Comparison of ENCODE assay signal across 8 mouse cellular contexts in genomic region chr14:55592226-55592625, GRCm38 (mm10). TPM values are rescaled to one million over a fixed set of nuclear protein-coding genes. Genes with fewer than 3 reads are reported as not detected.
DNase-seq lines count a peak whose midpoint lies in the region; ATAC-seq and TF ChIP-seq lines count a peak whose summit lies in the region.

No protein-coding gene starts in this region.

- 2% methylated on average over 16 of the region's 16 CpGs for WGBS in cerebellum, adult 2 months
- WGBS in forebrain, embryonic 11.5 days, result 5% methylated on average over 16 of the region's 16 CpGs
- whole genome bisulfite sequencing in limb, embryonic 11.5 days, result 5% methylated on average over 16 of the region's 16 CpGs
- WGBS in stomach, embryonic 14.5 days, result 5% methylated on average over 16 of the region's 16 CpGs

- peak overlapping the region; percentile 92 for H3ac ChIP-seq in C2C12 (ENCODE audit: control insufficient read depth, insufficient read length, low read depth)

- peak overlapping the region; percentile 82 for H3K9ac ChIP-seq in forebrain, embryonic 11.5 days (ENCODE audit: low read length)
- peak overlapping the region; percentile 84 for H3K9ac ChIP-seq in limb, embryonic 11.5 days (ENCODE audit: low read length)
- H3K9ac ChIP-seq in stomach, embryonic 14.5 days (replicated peaks; ENCODE audit: low read depth, low read length), result peak overlapping the region; percentile 78

- H3K9me3 ChIP-seq in forebrain, embryonic 11.5 days (ENCODE audit: control insufficient read depth, low read length), result no peaks in the 10 kb centered on the region
- H3K9me3 ChIP-seq in limb, embryonic 11.5 days (ENCODE audit: control insufficient read depth, low read length), result no peaks in the 10 kb centered on the region
- H3K9me3 ChIP-seq in stomach, embryonic 14.5 days (ENCODE audit: control insufficient read depth, low read depth, low read length), result no peaks in the 10 kb centered on the region

- peaks cover 23% of the 10 kb centered on the region for H3K79me3 ChIP-seq in C2C12 (ENCODE audit: low read depth)

- DNase-seq in cerebellum, adult 2 months, result peak; percentile 37 to 42
- no peak for DNase-seq in cerebellum, postnatal 4 days (ENCODE audit: low spot score in 2 of 2)
- DNase-seq in forebrain, embryonic 11.5 days (ENCODE audit: low spot score), result no peak
- no peak for DNase-seq in limb, embryonic 11.5 days (ENCODE audit: low spot score)
- DNase-seq in gastrocnemius, adult 18-20 months (ENCODE audit: low spot score), result no peak
- DNase-seq in gastrocnemius, postnatal 25 days, result no peak

- H3K79me2 ChIP-seq in C2C12 (ENCODE audit: control insufficient read depth, insufficient read depth), result peaks cover 44% of the 10 kb centered on the region

- peak overlapping the region; percentile 97 for H3K4me2 ChIP-seq in forebrain, embryonic 11.5 days (ENCODE audit: low read depth, low read length, severe bottlenecking)
- peak overlapping the region; percentile 92 for H3K4me2 ChIP-seq in limb, embryonic 11.5 days (ENCODE audit: low read depth, severe bottlenecking)
- peak overlapping the region; percentile 96 for H3K4me2 ChIP-seq in stomach, embryonic 14.5 days (replicated peaks; ENCODE audit: low read depth, low read length)

- no peak for ATAC-seq in forebrain, embryonic 11.5 days (replicated peaks; ENCODE audit: low FRiP score)
- ATAC-seq in limb, embryonic 11.5 days (ENCODE audit: insufficient number of reproducible peaks, low FRiP score, low TSS enrichment, low read depth), result no peak
- no peak for ATAC-seq in stomach, embryonic 14.5 days (ENCODE audit: insufficient number of reproducible peaks, insufficient read depth, low FRiP score, low read depth)

- H3K4me3 ChIP-seq in cerebellum, adult 2 months (replicated peaks; ENCODE audit: insufficient read depth, low read depth, low read length), result peak overlapping the region; percentile 89
- peak overlapping the region; percentile 89 for H3K4me3 ChIP-seq in C2C12 (ENCODE audit: insufficient read depth, poor library complexity, severe bottlenecking)
- peak overlapping the region; percentile 88 for H3K4me3 ChIP-seq in forebrain, embryonic 11.5 days (ENCODE audit: low read depth, low read length)
- H3K4me3 ChIP-seq in limb, embryonic 11.5 days (ENCODE audit: low read depth, low read length), result peak overlapping the region; percentile 97
- H3K4me3 ChIP-seq in stomach, embryonic 14.5 days (ENCODE audit: low read depth, low read length), result peak overlapping the region; percentile 86

- H3K4me1 ChIP-seq in cerebellum, adult 2 months (ENCODE audit: control insufficient read depth, insufficient read depth, low read length), result no peaks in the 10 kb centered on the region
- H3K4me1 ChIP-seq in forebrain, embryonic 11.5 days (replicated peaks; ENCODE audit: control insufficient read depth, insufficient read depth, low read length), result peaks cover 14% of the 10 kb centered on the region; the same call in 1 of the 2 replicates
- H3K4me1 ChIP-seq in limb, embryonic 11.5 days (ENCODE audit: control insufficient read depth, insufficient read depth, low read length), result peaks cover 6% of the 10 kb centered on the region; the same call in 1 of the 2 replicates
- peaks cover 18% of the 10 kb centered on the region for H3K4me1 ChIP-seq in stomach, embryonic 14.5 days (ENCODE audit: control insufficient read depth, insufficient read depth, low read length)

- peaks cover 42% of the 10 kb centered on the region for H3K36me3 ChIP-seq in C2C12 (ENCODE audit: control insufficient read depth, insufficient read depth)
- H3K36me3 ChIP-seq in forebrain, embryonic 11.5 days (ENCODE audit: control insufficient read depth, insufficient read depth, low read length), result peaks cover 5% of the 10 kb centered on the region
- peaks cover 10% of the 10 kb centered on the region; the same call in 1 of the 2 replicates for H3K36me3 ChIP-seq in limb, embryonic 11.5 days (ENCODE audit: control insufficient read depth, insufficient read depth, low read length)
- H3K36me3 ChIP-seq in stomach, embryonic 14.5 days (ENCODE audit: control insufficient read depth, insufficient read depth, low read length), result peaks cover 31% of the 10 kb centered on the region

- no peaks in the 10 kb centered on the region for H3K27me3 ChIP-seq in cerebellum, adult 2 months (ENCODE audit: control insufficient read depth, insufficient read depth, low read length)
- H3K27me3 ChIP-seq in C2C12 (ENCODE audit: control insufficient read depth, insufficient read depth, insufficient read length), result no peaks in the 10 kb centered on the region
- no peaks in the 10 kb centered on the region for H3K27me3 ChIP-seq in forebrain, embryonic 11.5 days (ENCODE audit: control insufficient read depth, insufficient read depth, low read length)
- H3K27me3 ChIP-seq in limb, embryonic 11.5 days (ENCODE audit: control insufficient read depth, insufficient read depth, low read length), result no peaks in the 10 kb centered on the region
- H3K27me3 ChIP-seq in stomach, embryonic 14.5 days (ENCODE audit: control insufficient read depth, insufficient read depth, low read length), result no peaks in the 10 kb centered on the region

- no peak overlapping the region for H3K27ac ChIP-seq in cerebellum, adult 2 months (ENCODE audit: insufficient read depth, low read length)
- no peak overlapping the region for H3K27ac ChIP-seq in forebrain, embryonic 11.5 days (ENCODE audit: low read depth, low read length)
- peak overlapping the region; percentile 36; the same call in 1 of the 2 replicates for H3K27ac ChIP-seq in limb, embryonic 11.5 days (replicated peaks; ENCODE audit: low read depth, low read length)
- peak overlapping the region; percentile 71; the same call in 1 of the 2 replicates for H3K27ac ChIP-seq in stomach, embryonic 14.5 days (ENCODE audit: low read length)

- no peak for TF ChIP-seq POLR2A in cerebellum, adult 2 months (IDR thresholded peaks at IDR 0.05; ENCODE audit: borderline replicate concordance, insufficient read depth, low read length)

- no peak for TF ChIP-seq CTCF in cerebellum, adult 2 months (IDR thresholded peaks at IDR 0.05; ENCODE audit: borderline replicate concordance, insufficient read depth, low read depth, low read length)
- TF ChIP-seq CTCF in C2C12 (IDR thresholded peaks at IDR 0.05; ENCODE audit: control insufficient read depth, insufficient read depth, insufficient read length), result no peak

TF ChIP-seq in C2C12, 6 proteins besides CTCF, POLR2A, EP300 and RAD21:
- TF ChIP-seq MYOG (IDR thresholded peaks at IDR 0.05; ENCODE audit: control insufficient read depth, extremely low read depth, insufficient read length), result no peak
- TF ChIP-seq USF1 (IDR thresholded peaks at IDR 0.05; ENCODE audit: low read depth), result no peak
- TF ChIP-seq CEBPB (IDR thresholded peaks at IDR 0.05; ENCODE audit: low read depth), result no peak
- no peak for TF ChIP-seq FOSL1 (IDR thresholded peaks at IDR 0.05; ENCODE audit: insufficient read depth, low read length, poor library complexity, severe bottlenecking)

RNA-seq across cellular contexts. Expression of gene Rnf31, which starts 0.7 kb away (rescaled TPM):
- polyA plus RNA-seq in cerebellum, adult 2 months (2012; rRNA removed), result 31.1 and 32.9 TPM in 2 replicates
- polyA plus RNA-seq in C2C12 (2012; fragmentation: generic; extraction: Trizol), result 9.4 TPM
- polyA plus RNA-seq in forebrain, embryonic 11.5 days (2014; fragmentation: Nextera tagmentation; extraction: Ambion mirVana), result 13.7 and 18.1 TPM in 2 replicates
- polyA plus RNA-seq in limb, embryonic 11.5 days (2014; fragmentation: Nextera tagmentation; extraction: Ambion mirVana), result 10.3 and 13.9 TPM in 2 replicates
- polyA plus RNA-seq in stomach, embryonic 14.5 days (2014; fragmentation: Nextera tagmentation; extraction: Ambion mirVana), result 13.2 and 15.1 TPM in 2 replicates
- 10 to 100 TPM; 19.0 to 19.8 TPM for total RNA-seq in gastrocnemius, adult 18-20 months (2021)
- total RNA-seq in gastrocnemius, postnatal 25 days (2021), result 10 to 100 TPM; 11.1 to 20.7 TPM

RNA-seq across cellular contexts. Expression of gene Psme2, which starts 1.3 kb away (rescaled TPM):
- polyA plus RNA-seq in cerebellum, adult 2 months (2012; rRNA removed), result 43.1 and 46.8 TPM in 2 replicates
- polyA plus RNA-seq in C2C12 (2012; fragmentation: generic; extraction: Trizol), result 110 TPM
- 178 and 187 TPM in 2 replicates for polyA plus RNA-seq in forebrain, embryonic 11.5 days (2014; fragmentation: Nextera tagmentation; extraction: Ambion mirVana)
- 195 and 225 TPM in 2 replicates for polyA plus RNA-seq in limb, embryonic 11.5 days (2014; fragmentation: Nextera tagmentation; extraction: Ambion mirVana)
- 296 and 307 TPM in 2 replicates for polyA plus RNA-seq in stomach, embryonic 14.5 days (2014; fragmentation: Nextera tagmentation; extraction: Ambion mirVana)
- total RNA-seq in gastrocnemius, adult 18-20 months (2021), result 10 to 100 TPM; 50.1 to 56.1 TPM
- 10 to 100 TPM; 42.9 to 58.4 TPM for total RNA-seq in gastrocnemius, postnatal 25 days (2021)

RNA-seq across cellular contexts. Expression of gene Emc9, which starts 7.1 kb away (rescaled TPM):
- 90.9 and 92.8 TPM in 2 replicates for polyA plus RNA-seq in cerebellum, adult 2 months (2012; rRNA removed)
- polyA plus RNA-seq in C2C12 (2012; fragmentation: generic; extraction: Trizol), result 7.5 TPM
- polyA plus RNA-seq in forebrain, embryonic 11.5 days (2014; fragmentation: Nextera tagmentation; extraction: Ambion mirVana), result 3.4 and 4.7 TPM in 2 replicates
- 4.2 and 4.6 TPM in 2 replicates for polyA plus RNA-seq in limb, embryonic 11.5 days (2014; fragmentation: Nextera tagmentation; extraction: Ambion mirVana)
- 5.9 and 7.1 TPM in 2 replicates for polyA plus RNA-seq in stomach, embryonic 14.5 days (2014; fragmentation: Nextera tagmentation; extraction: Ambion mirVana)
- total RNA-seq in gastrocnemius, adult 18-20 months (2021), result 10 to 100 TPM; 38.2 to 40.5 TPM
- total RNA-seq in gastrocnemius, postnatal 25 days (2021), result 10 to 100 TPM; 33.4 to 34.1 TPM

RNA-seq across cellular contexts. Expression of gene Irf9, which starts 11.1 kb away (rescaled TPM):
- 18.4 and 20.3 TPM in 2 replicates for polyA plus RNA-seq in cerebellum, adult 2 months (2012; rRNA removed)
- polyA plus RNA-seq in C2C12 (2012; fragmentation: generic; extraction: Trizol), result 3.3 TPM
- 6.5 and 8.6 TPM in 2 replicates for polyA plus RNA-seq in forebrain, embryonic 11.5 days (2014; fragmentation: Nextera tagmentation; extraction: Ambion mirVana)
- 5.9 and 6.7 TPM in 2 replicates for polyA plus RNA-seq in limb, embryonic 11.5 days (2014; fragmentation: Nextera tagmentation; extraction: Ambion mirVana)
- polyA plus RNA-seq in stomach, embryonic 14.5 days (2014; fragmentation: Nextera tagmentation; extraction: Ambion mirVana), result 7.4 and 8.1 TPM in 2 replicates
- 1 to 10 TPM; 2.9 to 4.8 TPM for total RNA-seq in gastrocnemius, adult 18-20 months (2021)
- total RNA-seq in gastrocnemius, postnatal 25 days (2021), result 1 to 10 TPM; 4.1 to 5.4 TPM

RNA-seq across cellular contexts. Expression of gene Psme1, which starts 14.3 kb away (rescaled TPM):
- 38.4 and 40.7 TPM in 2 replicates for polyA plus RNA-seq in cerebellum, adult 2 months (2012; rRNA removed)
- polyA plus RNA-seq in C2C12 (2012; fragmentation: generic; extraction: Trizol), result 63.7 TPM
- polyA plus RNA-seq in forebrain, embryonic 11.5 days (2014; fragmentation: Nextera tagmentation; extraction: Ambion mirVana), result 100 and 105 TPM in 2 replicates
- polyA plus RNA-seq in limb, embryonic 11.5 days (2014; fragmentation: Nextera tagmentation; extraction: Ambion mirVana), result 138 and 152 TPM in 2 replicates
- polyA plus RNA-seq in stomach, embryonic 14.5 days (2014; fragmentation: Nextera tagmentation; extraction: Ambion mirVana), result 161 and 170 TPM in 2 replicates
- total RNA-seq in gastrocnemius, adult 18-20 months (2021), result 10 to 100 TPM; 65.1 to 72.7 TPM
- 10 to 100 TPM; 66.4 to 67.6 TPM for total RNA-seq in gastrocnemius, postnatal 25 days (2021)

Comparison
In these comparisons a context has a peak if more than half of its experiments do, and no peak if none do; other contexts are left out.
1. DNase-seq: peak in cerebellum, adult 2 months (2 of 2); none in cerebellum, postnatal 4 days (0 of 2), forebrain, embryonic 11.5 days (single experiment), limb, embryonic 11.5 days (single experiment), gastrocnemius, adult 18-20 months (single experiment) and gastrocnemius, postnatal 25 days (single experiment).
2. H3K27ac ChIP-seq: peak in limb, embryonic 11.5 days (single experiment) and stomach, embryonic 14.5 days (single experiment); none in cerebellum, adult 2 months (single experiment) and forebrain, embryonic 11.5 days (single experiment).
3. RNA of gene Emc9, which starts 7.1 kb away (polyA plus RNA-seq): 90.9 to 92.8 TPM in cerebellum, adult 2 months; 7.5 TPM in C2C12 (single experiment), 5.9 to 7.1 TPM in stomach, embryonic 14.5 days, 4.2 to 4.6 TPM in limb, embryonic 11.5 days and 3.4 to 4.7 TPM in forebrain, embryonic 11.5 days; every median in the first group is over 10 times any median in the second.
4. Peak in every context shown above with its lines, with median percentiles within 50 percentile points of each other: H3K4me3 ChIP-seq, H3K4me2 ChIP-seq and H3K9ac ChIP-seq.